Mouse (Mus musculus): ENCODE results near the gene Misp.

Misp gene

DNA sequence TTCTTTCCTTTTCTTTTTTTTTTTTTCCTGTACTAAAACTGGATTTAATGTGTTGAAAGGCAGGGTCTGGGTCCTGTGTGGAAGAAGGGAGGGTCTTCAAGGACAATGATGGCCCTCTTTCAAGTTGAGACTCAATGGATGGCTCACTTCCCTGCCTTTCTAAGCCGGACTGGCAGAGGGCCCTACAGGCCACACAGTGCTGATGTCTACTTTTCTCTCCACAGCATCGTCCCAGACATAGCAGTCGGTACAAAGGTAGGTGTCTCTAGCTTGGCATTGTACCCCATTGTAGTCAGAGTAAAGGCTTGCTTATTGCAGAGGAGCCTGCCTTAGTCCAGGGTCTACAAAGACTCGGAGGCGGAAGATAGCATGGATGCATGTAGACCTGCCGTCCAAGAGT, 35.5 kb downstream of the Misp start:
- no peak for DNase-seq

DNA sequence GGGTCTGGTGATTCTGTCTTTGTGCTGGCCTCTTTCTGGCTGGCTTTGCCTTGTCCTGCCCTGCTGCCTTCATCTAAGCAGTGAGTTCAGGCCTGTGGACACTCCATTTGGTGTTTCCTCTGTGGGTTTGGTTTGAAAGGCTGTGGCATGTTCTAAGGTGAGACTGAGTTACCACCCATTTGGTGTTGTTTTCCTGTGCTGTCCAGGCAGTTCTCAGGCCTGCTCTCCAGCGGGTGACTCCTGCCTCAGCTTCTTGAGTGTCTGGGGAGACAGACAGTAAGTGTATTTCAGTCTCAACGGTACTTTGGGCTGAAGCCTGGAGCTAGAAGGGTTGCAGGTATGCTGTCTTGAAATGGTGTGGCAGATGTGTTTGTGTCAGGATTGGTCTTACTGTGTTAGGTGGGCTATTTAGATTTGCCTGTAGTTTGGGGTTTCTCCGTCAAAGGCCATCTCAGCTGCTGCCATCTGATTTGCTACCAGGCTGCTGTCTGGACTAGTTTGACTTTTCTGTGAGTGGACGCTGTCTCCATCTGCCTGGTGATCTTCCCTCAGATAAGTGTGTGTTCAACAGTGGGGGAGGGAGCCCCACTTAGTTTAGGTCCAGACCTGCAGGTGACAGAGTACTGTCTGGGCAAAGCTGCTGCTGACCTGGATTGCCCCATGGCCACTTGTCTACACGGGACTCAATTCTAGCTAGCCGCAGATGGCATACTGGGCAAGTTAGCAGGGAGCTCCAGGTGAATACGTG, 36.1 kb downstream of the Misp start:
- no peak for DNase-seq

DNA sequence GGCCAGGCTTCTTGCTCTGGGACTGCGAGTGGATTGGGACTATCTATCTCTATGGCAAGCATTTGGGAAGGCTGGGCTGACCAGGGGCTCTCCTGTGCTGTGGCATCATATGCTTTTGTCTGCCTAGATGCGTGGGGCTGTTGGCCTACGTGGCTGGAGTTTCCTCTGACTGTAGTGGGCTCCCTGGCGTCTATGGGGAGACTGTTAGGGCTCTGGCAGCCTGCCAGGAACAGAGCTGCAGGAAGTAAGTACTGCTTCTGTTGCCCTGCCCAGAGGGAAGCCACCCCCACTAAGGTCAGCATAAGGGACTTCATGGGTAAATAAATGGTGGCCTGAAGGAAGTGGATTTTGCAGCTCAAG, 36.6 kb downstream of the Misp start:
- peak; percentile 50 for DNase-seq

DNA sequence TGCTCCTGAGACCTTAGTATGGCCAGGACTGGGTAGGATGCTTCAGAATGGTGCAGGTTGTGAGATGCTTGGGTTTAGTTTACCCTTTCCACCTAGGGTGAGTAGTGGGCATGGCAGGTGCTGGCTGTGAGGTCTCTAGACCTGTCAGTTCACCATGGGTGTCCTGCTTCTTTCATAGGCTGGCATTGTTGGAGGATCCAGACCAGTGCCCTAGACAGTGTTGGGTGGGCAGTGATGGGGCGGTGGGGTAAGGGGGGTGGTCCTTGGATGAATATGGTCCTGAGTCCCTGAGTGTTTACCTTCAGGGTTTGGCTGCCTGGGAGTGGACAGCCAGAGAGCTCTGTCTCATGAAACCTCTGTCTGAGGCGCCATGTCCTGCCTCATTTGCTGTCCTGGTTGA, 37.1 kb downstream of the Misp start:
- DNase-seq: no peak

DNA sequence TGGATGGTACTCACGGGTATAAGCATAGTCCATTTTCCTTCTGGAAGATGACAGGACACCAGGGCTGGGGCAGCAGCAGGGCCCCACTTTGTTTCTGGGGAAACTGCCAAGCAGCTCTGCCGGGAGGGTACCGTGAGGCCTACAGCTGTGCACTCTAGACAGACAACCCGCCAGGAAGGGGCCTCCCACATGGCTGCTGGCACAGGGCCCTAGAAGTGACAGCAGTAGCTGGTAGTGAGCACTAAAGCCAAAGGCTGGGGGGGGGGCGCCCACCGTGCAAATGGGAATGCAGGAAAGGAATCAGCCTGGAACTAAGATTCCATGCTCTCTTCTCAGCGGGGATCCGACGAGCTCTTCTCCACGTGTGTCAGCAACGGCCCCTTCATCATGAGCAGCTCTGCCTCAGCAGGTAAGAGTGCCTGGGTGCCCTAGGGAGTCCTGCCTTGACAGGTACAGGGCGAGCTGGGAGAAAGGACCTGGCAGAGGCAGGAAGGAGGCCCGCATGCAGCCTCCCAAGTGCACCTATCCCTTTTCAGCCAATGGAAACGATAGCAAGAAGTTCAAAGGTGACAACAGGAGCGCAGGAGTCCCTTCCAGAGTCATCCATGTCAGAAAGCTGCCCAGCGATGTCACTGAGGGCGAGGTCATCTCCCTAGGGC, 37.8 kb downstream of the Misp start:
- peak; percentile 62 for DNase-seq

DNA sequence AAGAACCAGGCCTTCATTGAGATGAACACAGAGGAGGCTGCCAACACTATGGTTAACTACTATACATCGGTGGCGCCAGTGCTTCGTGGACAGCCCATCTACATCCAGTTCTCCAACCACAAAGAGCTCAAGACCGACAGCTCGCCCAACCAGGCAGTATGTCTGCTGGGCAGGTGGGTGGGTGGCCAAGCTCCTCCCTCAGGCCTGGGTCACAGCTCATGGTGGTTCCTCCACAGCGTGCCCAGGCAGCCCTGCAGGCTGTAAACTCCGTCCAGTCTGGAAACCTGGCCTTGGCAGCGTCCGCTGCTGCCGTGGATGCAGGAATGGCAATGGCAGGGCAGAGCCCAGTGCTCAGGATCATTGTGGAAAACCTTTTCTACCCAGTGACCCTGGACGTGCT, 38.3 kb downstream of the Misp start:
- DNase-seq: no peak

DNA sequence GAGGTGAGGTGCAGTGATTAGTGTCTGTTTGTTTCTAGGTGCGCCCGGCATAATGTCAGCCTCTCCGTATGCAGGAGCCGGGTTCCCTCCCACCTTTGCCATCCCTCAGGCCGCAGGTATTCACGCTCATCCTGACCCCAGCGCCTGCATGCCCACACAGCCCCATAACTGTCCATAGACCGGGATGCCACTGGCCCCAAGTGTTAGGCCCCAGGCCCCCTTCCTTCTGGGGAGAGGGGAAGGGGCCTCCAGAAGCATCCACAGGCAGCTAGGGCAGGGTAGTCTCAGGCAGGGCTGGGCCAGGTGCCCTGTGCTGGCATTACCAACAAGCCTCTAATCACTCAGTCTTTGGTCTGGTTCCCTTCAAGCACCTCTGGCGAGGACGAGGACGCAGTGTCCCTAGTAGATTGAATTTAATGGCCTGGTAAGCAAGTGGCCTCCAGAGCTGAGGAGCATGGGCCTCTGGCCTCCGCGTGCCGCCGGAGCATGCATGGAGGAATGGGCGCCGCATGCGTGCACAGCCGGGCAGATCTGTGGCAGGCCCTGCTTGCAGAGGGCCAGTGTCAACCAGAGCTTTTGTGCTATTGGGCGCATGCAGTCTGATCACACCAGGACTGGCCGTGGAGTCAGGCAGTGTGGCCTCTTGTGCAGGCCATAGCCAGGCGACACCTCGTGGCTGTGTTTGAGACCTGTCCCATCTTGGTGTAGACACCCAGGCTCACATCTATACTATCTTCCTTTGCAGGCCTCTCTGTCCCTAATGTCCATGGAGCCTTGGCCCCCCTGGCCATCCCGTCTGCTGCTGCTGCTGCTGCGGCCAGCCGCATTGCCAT, 39.5 kb downstream of the Misp start:
- DNase-seq: no peak

DNA sequence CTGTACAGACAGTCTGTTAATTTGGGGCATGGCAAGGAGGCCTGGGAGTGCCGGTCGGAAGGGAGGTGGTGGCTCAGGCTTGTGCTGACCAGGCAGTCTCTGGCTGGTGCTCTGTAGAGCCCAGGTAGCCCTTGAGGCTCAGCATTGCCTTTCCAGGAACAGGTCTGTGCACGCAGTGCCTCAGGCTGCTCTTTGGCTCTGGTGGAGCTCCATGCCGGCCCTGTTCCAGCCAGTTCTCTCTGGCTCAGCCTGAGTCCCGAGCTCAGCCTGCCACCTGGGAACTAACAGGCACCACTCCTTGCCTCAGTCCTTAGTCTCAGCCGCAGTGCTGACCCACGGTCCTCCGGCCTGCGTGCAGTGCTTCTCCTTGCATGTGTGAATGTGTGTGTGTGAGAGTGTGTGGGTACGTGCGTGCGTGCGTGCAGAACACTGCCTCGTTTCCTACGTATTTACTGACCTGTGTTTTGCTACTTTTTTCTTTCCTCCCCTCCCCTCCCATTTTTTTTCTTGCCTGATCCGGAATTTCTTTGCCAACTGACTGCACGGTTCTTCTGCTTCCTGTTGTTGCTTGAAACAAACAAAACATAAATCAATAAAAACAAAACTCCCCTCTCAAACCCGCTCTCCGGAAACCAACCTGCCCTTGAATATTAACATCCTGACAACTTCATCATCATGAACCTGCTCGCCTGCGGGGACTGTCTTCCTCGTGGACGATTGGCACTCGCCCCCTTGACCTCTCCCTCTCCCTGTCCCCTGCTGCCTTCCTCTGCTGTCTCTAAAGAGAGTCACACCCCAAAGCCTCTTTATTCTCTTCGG, 40.6 kb downstream of the Misp start:
- peak; percentile 67 for DNase-seq

DNA sequence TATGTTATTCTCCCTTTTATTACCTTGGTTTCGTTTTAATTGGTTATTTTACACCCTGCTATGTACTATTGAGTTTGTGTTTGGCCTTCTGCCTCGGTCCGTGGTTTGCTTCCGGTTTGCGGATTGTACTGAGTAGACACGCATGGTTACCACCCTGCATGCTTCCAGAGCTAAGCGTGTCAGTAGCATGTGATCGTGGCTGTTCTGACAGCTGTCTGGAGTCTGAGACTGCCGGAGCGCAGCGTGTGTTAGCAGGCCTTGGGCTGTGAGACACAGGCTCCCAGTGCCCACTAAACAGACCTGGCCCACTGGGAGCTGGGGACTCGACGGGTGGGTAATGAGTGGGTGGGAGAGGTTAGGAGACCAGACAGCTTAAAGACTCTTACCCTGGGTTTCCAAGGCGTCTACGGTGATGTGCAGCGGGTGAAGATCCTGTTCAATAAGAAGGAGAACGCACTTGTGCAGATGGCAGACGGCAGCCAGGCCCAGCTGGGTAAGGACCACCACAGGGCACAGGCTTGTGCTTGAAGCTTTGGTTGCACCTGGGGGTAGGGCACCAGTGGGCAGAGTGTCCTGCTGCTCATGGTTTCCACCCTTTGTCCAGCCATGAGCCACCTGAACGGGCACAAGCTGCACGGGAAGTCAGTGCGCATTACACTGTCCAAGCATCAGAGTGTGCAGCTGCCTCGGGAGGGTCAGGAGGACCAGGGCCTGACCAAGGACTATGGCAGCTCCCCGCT, 41.4 kb downstream of the Misp start:
- no peak for DNase-seq

DNA sequence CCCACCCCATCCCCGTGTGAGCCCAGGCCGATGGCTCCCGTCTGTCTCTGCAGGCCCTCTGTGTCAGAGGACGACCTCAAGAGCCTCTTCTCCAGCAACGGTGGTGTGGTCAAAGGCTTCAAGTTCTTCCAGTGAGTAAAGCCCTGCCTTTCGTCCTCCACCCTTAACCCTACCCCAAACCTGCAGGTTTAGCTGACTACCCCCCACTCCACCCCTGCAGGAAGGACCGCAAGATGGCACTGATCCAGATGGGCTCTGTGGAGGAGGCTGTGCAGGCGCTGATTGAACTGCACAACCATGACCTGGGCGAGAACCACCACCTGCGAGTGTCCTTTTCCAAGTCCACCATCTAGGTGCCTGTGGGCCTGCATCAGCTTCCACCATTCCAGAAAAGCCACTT, 42.1 kb downstream of the Misp start:
- DNase-seq: no peak

DNA sequence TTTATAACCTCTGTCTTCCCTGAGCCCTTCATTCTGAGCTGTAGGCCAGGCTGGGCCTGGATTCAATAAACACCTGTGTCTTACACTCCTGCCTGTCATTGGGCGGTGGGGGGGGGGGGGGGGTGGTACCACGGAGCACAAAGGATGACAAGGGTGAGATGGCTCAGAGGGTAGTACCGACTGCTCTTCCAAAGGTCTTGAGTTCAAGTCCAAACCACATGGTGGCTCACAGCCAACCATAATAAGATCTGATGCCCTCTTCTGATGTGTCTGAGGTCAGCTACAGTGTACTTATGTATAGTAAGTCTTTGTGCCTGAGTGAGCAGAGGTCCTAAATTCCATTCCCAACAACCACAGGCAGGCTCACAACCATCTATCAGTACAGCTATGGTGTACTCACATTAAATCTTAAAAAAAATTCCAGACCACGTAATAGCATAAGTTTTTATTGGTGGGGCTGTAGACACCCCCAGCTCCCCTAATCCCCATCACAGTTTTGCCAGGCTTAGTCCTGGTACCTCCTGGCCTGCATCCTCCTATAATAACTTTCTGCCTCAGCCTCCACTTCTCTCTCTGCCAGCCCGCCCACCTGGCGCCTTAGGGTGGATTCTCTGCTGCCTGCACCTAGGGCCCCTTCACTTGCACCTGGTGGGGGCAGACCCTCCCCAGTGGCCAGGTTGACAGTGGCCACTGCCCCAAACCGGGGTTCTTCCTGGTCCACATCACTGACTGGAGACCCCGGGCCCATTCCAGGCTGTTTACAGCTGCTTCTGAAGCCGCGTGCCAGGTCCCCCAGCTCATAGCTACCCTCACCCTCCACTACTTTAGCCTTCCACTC, 43.8 kb downstream of the Misp start:
- DNase-seq: no peak

DNA sequence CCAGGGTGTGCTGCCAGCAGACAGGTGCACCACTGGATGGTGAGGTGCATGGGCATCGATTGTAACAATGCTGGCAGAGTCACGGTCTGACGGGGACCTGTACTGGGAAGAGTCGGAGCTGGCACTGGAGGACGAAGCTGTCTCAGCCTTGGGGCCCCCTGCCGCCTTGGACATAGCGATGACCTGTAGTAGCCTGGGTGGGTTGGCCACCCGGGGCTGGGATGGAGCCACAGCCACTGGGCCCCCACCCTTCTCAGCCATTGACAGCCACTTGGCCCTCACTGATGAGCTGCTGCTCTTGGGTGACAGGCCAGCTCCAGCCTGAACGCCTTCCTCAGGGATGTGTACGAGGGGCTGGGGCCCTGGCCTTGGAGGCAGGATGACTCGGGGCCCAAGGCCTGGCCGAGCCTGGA, 44.4 kb downstream of the Misp start:
- no peak for DNase-seq

DNA sequence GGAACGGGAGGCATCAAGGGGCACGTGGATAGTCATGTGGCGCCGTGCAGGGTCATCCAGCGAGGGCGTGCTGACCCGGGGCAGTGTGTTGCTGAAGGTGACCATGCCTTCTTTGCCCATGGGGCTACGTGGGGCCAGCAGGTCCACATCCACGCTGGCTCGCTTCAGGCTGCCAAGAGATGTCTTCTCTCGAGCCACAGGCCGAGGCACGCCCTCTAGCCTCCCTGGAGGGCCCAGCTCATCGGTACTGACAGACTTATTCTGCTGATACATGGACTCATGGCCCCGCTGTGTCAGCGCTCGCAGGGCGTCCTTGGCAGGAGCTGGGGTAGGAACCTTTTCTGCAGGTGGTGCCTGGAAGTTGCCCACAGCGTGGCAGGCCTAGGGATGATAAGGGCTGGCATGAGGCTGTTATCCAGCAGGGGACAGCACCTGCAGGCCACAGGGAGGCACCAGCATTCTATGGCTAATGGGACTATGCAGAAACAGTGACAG, 45.1 kb downstream of the Misp start:
- peak; percentile 47 for DNase-seq

DNA sequence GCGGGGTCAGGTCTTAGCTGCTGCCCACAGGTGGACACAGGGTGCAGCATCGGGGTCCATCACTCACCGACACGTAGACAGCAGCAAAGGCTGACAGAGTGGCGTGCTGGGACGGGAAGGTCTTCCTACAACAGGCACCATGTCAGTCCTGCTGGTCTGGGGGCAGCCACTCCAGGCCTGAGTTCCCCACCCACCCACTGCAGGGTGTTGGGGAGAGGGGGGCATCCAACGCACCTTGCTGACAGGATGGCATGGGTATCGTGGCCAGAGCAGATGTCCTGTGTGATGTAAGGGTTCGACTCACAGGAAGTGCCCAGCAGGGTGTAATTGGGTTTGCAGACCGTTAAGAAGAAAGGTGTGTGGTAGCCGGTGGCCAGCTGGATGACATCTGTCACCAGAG, 45.8 kb downstream of the Misp start:
- DNase-seq: no peak

DNA sequence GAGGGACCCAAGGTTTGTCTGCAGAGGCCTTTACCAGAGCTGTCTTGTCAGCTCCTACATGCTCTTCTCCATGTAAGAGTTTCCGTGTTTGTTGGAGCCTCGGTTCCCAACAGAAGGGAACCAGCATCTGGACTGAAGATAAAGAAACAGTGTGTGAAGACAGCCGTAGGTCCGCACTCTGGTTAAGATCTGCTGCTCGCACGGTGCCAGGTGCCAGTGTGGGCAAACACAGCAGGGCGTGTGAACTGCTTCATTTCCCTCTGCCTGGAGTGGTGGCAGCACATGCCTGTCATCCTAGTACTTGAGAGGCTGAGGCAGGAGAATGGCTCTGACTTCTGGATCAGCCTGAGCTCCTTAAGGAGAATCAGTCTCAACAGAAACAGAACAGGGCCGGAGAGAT, 51.1 kb downstream of the Misp start:
- DNase-seq: no peak

DNA sequence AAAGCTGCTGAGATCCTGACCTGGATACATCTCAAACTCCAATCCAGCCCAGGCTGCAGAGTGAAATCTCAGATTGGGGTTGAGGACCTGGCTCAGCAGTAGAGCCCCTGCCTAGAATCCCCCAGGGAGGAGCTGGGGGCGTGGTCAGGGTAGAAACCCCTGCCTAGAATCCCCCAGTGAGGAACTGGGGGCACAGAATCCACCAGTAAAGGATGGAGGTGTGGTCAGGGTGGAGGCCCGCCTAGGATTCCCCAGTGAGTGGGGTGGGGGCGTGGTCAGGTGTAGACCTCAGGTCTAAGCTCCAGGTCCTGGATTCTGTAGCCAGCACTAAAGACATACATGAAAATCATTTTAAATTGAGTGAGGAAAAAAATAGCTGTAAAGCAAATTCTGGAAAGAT, 52.1 kb downstream of the Misp start:
- DNase-seq: no peak

DNA sequence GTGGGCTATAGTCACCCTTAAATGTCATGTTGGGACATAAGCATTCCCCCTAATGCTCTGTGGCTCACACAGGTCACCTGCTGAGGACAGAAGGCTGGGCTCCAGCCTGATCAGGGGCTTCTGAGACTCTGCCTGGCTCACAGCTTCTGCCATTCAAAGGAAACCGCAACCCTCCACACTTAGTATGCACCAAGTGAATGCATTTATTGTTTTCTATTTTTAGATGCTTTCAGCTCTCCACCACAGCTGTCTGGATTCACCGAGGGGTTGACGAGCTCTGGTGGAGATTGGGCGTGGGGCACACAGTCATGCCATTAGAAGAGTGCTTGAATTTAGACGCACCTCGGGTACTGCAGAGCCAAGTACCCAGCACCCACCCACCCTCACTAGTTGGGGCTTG, 52.5 kb downstream of the Misp start:
- DNase-seq: no peak

DNA sequence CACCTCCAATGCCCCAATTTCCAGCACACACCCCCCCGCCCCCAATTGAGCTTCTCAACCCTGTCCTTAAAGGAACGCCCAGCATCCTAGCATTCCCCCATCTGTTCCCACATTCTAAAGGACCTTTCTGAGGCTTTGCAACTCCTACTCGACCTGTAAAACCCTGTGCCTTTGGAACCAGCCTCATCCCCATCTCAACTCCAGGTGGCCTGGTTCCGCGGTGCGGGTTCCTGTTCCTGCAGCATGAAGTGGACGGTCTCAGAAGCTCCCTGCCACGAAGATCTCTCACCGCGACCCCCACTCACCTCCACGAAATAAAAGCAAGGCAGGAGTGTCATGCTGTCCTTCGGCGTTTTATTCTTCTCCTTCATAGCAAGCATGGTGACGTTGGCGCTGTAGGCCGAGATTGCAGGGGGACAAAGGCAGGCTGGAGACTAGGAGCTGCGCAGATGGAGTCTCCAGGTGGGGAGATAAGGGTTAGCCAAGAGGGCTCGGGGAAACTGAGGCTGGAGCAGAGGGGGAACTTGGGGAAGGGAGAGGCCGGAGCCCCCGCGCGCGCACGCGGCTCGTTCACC, 53.0 kb downstream of the Misp start:
- no peak for DNase-seq

DNA sequence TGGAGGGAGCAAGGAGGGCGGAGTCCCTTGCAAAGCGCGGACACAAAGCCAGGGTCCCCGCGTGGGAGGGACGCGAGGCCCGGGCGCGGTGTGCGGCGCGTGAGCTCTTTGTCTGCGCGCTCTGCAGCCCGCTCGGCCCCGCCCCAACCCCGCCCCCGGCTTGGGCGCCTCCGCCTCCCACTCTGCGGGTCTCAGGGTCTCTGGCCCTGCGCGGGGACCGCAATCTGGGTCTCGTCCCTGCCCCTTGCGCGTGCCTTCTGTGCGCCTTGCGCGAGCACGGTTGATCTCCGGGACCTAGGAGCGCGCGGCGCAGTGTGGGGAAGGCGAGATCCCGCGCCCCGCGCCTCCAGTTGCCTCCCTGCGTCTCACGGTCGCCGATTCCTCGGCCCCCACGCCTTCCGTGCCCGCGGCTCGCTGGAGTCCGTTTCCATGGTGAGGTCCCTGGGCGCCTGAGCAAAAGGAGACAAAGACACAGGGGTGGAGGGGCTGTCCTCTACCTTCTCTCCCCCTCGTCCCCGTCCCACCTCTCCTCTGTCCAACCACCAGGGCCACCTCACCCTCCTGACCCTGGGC, 53.6 kb downstream of the Misp start, which contains the start of the genes Prtn3 and Plppr3:
Gene Prtn3 (plus strand): TSS at position 187 of the 573 bp plus-strand sequence.
Gene Plppr3 (minus strand): TSS at position 345 of the 573 bp plus-strand sequence.
- no peak for DNase-seq

DNA sequence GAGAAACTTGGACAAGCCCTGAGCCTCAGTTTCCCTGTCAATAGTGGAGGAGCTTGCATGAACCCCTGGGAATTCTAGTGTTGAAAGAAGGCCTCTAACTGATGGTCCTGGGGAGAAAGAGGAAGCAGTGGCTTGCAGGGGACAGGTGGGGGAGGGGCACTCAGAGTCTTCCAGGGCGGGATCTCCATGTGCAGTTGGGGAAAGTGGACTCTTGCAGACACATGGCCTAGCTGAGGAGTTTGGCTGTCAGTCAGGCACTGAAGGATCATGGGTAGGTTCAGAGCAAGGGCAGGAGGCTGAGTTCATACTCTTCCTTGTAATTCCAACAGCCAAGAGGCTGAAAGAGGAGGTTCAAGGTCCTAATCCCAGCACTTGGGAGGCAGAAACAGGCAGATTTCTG, 56.4 kb downstream of the Misp start:
- no peak for DNase-seq
